Mouse (Mus musculus) midbrain, embryonic 16.5 days (tissue): ENCODE data around the gene Gfod2. TPM values are rescaled to one million over a fixed set of nuclear protein-coding genes. Genes with fewer than 3 reads are reported as not detected.

Experiments
- ATAC-seq: fragments of 200-750 bp; cut with Nextera tagmentation; 2 replicates; pipeline ENCODE4 v1.8.0; 2017; ENCODE audit warnings: moderate TSS enrichment
- H3K27ac ChIP-seq: fragments of 300-500 bp; sonication (generic); 2 replicates; pipeline ENCODE4 v1.5.1; 2014; ENCODE audit warnings: mild to moderate bottlenecking, low read length, mixed read lengths
- H3K27me3 ChIP-seq: fragments of 300-500 bp; sonication (generic); 2 replicates; pipeline ENCODE4 v1.6.1; 2014; ENCODE audit warnings: low read depth, low read length, mixed read lengths; ENCODE audit not compliant: control insufficient read depth, insufficient read depth
- H3K36me3 ChIP-seq: fragments of 300-500 bp; sonication (generic); 2 replicates; pipeline ENCODE4 v1.6.1; 2014; ENCODE audit warnings: mild to moderate bottlenecking, low read length, moderate library complexity, mixed read lengths; ENCODE audit not compliant: control insufficient read depth, insufficient read depth
- H3K4me1 ChIP-seq: fragments of 300-500 bp; sonication (generic); 2 replicates; pipeline ENCODE4 v1.6.1; 2014; ENCODE audit warnings: mild to moderate bottlenecking, low read length, mixed read lengths; ENCODE audit not compliant: control insufficient read depth, insufficient read depth
- H3K4me2 ChIP-seq: fragments of 300-500 bp; sonication (generic); 2 replicates; pipeline ENCODE4 v1.6.1; 2014; ENCODE audit warnings: mild to moderate bottlenecking, low read length, mixed read lengths
- H3K4me3 ChIP-seq: fragments of 300-500 bp; sonication (generic); 2 replicates; pipeline ENCODE4 v1.5.1; 2014; ENCODE audit warnings: low read depth, mild to moderate bottlenecking, low read length, moderate library complexity, mixed read lengths
- H3K9ac ChIP-seq: fragments of 300-500 bp; sonication (generic); 2 replicates; pipeline ENCODE4 v1.6.1; 2014; ENCODE audit warnings: low read depth, low read length, mixed read lengths
- H3K9me3 ChIP-seq: fragments of 300-500 bp; sonication (generic); replicated peaks from 2 replicates; pipeline ENCODE4 v1.6.1; 2014; ENCODE audit warnings: mild to moderate bottlenecking, low read length, mixed read lengths; ENCODE audit not compliant: control insufficient read depth, poor library complexity, severe bottlenecking
- WGBS: fragments of 180-500 bp; shearing (Covaris S2); extraction: QIAGEN DNeasy Blood & Tissue Kit; methylation state at CpG from one replicate; pipeline ENCODE4 v1.1.7; 2014; 5-methylcytosine and 5-hydroxymethylcytosine counted together
- polyA plus RNA-seq: library from polyadenylated mRNA; unstranded; fragments of >200 nt; fragmentation: Nextera tagmentation; extraction: Ambion mirVana; gene quantifications from 2 replicates; pipeline ENCODE4 v1.2.1, GENCODE M21; 2015

Gfod2 gene
- polyA plus RNA-seq, 1 experiment from 2014 or later = 95.6 TPM

DNA sequence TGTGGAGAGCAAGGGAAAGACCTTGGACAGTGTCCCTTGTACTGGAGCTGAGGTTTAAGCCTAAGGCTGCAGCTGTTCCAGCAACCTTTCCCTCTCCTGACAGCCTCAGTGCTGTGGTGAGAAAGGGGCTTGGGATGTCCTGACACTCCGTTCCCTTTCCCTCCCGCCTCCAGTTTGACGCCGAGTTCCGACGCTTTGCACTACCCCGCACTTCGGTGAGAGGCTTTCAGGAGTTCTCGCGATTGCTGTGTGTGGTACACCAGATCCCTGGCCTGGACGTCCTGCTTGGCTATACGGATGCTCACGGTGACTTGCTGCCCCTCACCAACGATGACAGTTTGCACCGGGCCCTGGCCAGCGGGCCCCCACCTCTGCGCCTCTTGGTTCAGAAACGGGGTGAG lies 56.5 kb downstream of the Gfod2 start:
- peak; percentile 16 for ATAC-seq
- Histone ChIP-seq H3K9me3 (no peaks in the 10 kb centered on the region), H3K9ac (peak overlapping the region; percentile 76), H3K36me3 (peaks cover 18% of the 10 kb centered on the region), H3K27me3 (no peaks in the 10 kb centered on the region), H3K4me3 (peak overlapping the region; percentile 76), H3K4me2 (peak overlapping the region; percentile 99), H3K4me1 (peaks cover 19% of the 10 kb centered on the region), H3K27ac (peak overlapping the region; percentile 94)
- WGBS = 25% methylated on average over 18 of the region's 18 CpGs

DNA sequence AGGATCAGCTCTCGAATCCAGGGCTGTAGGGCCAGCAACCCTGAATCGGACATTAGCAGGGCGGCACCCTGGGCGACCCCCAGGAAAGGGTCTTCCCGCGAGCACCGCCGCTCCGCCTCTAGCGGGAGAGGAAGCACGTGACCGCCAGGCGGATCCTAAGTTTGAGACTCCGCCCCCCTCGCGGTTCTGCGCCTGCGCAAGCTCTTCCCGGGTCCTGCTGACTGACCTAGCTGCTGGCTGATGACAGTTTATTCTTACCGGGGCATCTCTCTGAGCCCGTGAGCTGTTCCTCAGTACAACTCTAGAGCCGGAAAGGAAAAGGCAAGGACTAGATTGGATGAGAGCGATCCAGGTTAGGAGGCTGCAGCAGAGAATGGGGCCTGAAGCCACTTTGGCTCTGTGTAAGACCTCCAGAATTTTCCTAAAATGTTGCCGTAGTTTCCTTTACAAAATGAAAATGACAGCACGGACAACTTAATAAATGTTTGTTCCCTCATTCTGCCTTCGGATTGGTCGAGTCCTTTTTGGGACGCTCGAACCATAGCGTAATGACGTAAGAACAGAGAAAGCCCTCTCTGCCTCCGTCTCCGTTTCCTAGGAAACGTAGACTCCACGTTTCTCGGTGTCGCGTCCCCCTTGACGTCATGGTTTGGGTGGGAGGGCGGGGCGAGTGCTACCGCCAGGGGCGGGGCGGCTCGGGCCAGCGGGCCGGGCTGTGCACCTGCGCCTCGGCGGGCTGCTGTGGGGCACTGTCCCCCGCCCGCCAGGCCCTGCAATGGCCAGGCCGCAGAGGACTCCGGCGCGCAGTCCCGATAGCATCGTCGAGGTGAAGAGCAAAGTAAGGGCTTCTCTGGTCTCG lies 57.3 kb downstream of the Gfod2 start, which contains the start of the genes Acd and Pard6a:
Gene Acd (minus strand): TSS at position 137 of the 859 bp plus-strand sequence.
Gene Pard6a (plus strand): TSS at position 183 of the 859 bp plus-strand sequence.
- ATAC-seq = peak; percentile 75
- Histone ChIP-seq H3K9me3 (no peaks in the 10 kb centered on the region), H3K4me1 (peaks cover 18% of the 10 kb centered on the region), H3K36me3 (peaks cover 24% of the 10 kb centered on the region), H3K4me2 (peak within 1 kb of the TSS; percentile 99), H3K4me3 (peak within 1 kb of the TSS; percentile 76), H3K27me3 (no peaks in the 10 kb centered on the region), H3K27ac (peak within 1 kb of the TSS; percentile 94), H3K9ac (peak within 1 kb of the TSS; percentile 76)
- under 1% methylated on average over 59 of the region's 60 CpGs for WGBS

DNA sequence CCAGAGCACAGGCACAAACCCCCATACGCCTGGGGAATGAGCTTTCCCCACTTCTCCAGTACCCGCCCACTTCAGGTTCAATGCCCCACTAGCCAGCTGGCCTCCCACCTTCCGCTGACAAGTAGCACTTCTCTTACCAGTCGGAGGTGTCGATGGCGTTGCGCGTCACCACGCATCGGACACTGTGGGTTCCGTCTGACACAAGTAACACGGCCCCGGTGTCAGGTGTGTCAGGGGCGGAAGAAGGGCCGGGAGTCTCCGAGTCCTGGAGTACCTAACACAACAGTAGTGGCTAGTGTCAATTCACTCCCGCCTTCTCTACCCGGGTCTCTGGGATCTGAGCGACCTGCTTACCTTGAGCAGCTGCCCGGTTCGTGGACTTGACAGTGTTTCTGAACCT lies 57.9 kb downstream of the Gfod2 start:
- H3K27me3 ChIP-seq = no peaks in the 10 kb centered on the region
- peak overlapping the region; percentile 76 for H3K4me3 ChIP-seq
- H3K4me2 ChIP-seq = peak overlapping the region; percentile 99
- peaks cover 20% of the 10 kb centered on the region for H3K4me1 ChIP-seq
- WGBS = under 1% methylated on average over 20 of the region's 21 CpGs
- H3K9me3 ChIP-seq = no peaks in the 10 kb centered on the region
- peaks cover 24% of the 10 kb centered on the region for H3K36me3 ChIP-seq
- peak; percentile 57 for ATAC-seq
- peak overlapping the region; percentile 76 for H3K9ac ChIP-seq
- peak overlapping the region; percentile 94 for H3K27ac ChIP-seq

DNA sequence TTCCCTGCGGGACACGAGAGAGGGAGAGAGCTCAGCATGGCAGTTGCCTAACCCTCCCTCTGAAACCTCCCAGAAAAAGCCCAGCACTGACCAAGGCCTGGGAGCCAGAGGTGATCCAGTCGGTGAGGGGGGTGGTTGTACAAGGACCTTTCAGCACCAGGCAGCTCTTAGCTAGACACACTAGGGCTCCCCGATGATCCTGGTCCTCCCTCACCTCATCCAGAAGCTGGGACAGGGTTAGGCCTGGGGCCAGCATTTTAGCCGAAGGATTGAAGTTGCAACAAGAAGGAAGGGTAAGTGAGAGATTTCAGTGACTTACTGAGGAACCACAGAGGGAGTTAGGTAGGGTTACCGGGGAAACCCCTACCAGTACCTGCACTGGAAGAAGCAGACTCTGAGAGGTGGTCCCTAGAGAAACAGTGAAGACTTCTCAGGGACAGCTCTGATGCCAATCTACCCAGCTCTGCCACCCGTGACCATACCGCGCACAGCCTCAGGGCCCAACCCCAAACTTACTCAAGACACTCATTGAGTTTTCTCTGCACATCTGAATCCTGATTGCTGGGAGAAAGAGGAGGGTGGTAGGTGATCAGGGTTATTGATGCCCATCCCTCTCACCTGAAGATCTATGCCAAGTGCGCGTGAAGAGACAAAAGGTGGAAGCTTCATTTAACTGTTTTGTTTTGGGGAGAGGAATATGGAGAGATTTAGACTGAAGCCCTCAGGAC lies 58.8 kb downstream of the Gfod2 start:
- no peaks in the 10 kb centered on the region for H3K27me3 ChIP-seq
- peaks cover 29% of the 10 kb centered on the region for H3K4me1 ChIP-seq
- H3K9ac ChIP-seq = peak overlapping the region; percentile 76; the same call in 1 of the 2 replicates
- 90% methylated on average over 11 of the region's 11 CpGs for whole genome bisulfite sequencing
- H3K36me3 ChIP-seq = peaks cover 26% of the 10 kb centered on the region
- H3K27ac ChIP-seq = no peak overlapping the region
- no peak for ATAC-seq
- H3K4me3 ChIP-seq = peak overlapping the region; percentile 76
- H3K9me3 ChIP-seq = no peaks in the 10 kb centered on the region
- H3K4me2 ChIP-seq = peak overlapping the region; percentile 99

DNA sequence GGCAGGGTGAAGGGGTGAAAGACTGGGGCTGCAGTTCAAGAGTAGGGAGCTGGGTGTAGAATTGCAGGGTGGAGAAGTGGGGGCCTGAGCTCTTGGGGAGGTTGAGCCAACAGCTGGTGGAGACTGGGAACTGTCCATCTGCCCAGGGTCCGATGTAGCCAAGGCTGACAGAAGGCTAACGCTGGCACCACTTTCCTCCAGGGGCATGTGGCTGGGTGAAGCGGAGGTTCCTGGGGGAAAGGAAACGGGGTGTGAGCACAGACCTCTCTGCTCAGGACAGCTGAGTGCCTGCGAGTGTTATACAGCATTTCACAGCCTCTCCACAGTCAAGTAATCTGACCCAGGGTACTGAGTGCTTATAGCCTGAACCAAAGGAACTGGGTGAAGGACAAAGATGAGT lies 59.7 kb downstream of the Gfod2 start:
- Histone ChIP-seq H3K4me3 (no peak overlapping the region), H3K9ac (no peak overlapping the region), H3K27ac (no peak overlapping the region), H3K4me1 (peaks cover 30% of the 10 kb centered on the region), H3K36me3 (peaks cover 25% of the 10 kb centered on the region), H3K9me3 (no peaks in the 10 kb centered on the region), H3K27me3 (no peaks in the 10 kb centered on the region), H3K4me2 (no peak overlapping the region)
- 96% methylated on average over 5 of the region's 5 CpGs for WGBS
- no peak for ATAC-seq

DNA sequence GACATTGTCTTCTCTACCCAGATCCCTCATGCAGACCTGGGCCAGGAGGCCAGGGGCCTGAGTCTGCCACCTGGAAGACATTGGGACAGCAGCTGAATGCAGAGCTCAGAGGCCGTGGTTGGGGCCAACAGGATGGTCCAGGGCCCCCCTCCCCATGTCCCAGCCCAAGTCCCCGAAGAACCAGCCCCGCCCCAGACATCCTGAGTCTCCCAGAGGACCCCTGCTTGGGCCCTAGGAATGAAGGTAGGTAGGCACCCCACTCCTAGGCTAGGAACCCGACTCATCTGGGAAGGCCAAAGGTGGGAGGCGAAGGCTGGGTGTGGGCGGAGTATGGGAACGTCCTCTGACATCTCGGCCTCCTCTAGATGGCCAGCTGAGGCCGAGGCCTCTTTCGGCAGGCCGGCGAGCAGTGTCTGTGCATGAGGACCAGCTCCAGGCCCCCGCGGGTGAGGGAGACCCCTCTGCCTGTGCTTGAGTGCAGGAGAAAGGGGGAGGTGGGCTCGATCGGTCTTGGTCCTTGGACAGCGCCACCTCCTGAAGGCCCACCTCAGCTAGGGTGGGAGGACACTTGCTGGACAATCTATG lies 61.2 kb downstream of the Gfod2 start:
- Histone ChIP-seq H3K9ac (no peak overlapping the region), H3K4me3 (no peak overlapping the region), H3K4me1 (peaks cover 30% of the 10 kb centered on the region), H3K4me2 (no peak overlapping the region), H3K9me3 (no peaks in the 10 kb centered on the region), H3K27me3 (no peaks in the 10 kb centered on the region), H3K36me3 (peaks cover 25% of the 10 kb centered on the region), H3K27ac (no peak overlapping the region)
- 93% methylated on average over 17 of the region's 17 CpGs for WGBS
- no peak for ATAC-seq

DNA sequence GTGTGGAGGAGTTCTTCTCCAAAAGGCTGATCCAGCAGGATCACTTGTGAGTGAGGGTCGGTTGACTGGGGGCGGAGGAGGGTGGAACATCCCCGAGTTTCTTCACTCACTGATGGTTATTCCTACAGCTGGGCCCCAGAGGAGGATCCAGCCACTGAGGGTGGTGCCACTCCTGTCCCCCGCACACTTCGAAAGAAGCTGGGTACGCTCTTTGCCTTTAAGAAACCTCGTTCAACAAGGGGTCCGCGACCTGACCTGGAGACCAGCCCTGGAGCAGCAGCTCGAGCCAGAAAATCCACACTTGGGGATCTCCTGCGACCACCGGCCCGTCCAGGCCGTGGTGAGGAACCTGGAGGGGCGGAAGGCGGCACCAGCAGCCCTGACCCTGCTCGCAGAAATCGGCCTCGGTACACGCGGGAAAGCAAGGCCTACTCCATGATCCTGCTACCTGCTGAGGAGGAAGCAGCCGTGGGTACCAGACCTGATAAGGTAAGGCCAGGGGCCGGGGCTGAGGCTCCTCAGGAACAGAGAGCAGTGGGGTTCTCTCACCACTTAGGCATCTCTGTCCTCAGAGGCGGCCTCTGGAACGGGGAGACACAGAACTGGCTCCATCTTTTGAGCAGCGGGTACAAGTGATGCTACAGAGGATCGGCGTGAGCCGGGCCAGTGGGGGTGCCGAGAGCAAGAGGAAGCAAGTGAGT lies 63.2 kb downstream of the Gfod2 start:
- peak overlapping the region; percentile 80 for H3K9ac ChIP-seq
- no peaks in the 10 kb centered on the region for H3K9me3 ChIP-seq
- 82% methylated on average over 30 of the region's 30 CpGs for WGBS
- no peak for ATAC-seq
- H3K36me3 ChIP-seq = peaks cover 25% of the 10 kb centered on the region
- H3K27ac ChIP-seq = peak overlapping the region; percentile 89
- H3K27me3 ChIP-seq = no peaks in the 10 kb centered on the region
- peak overlapping the region; percentile 59 for H3K4me3 ChIP-seq
- H3K4me1 ChIP-seq = peaks cover 23% of the 10 kb centered on the region
- peak overlapping the region; percentile 69 for H3K4me2 ChIP-seq

DNA sequence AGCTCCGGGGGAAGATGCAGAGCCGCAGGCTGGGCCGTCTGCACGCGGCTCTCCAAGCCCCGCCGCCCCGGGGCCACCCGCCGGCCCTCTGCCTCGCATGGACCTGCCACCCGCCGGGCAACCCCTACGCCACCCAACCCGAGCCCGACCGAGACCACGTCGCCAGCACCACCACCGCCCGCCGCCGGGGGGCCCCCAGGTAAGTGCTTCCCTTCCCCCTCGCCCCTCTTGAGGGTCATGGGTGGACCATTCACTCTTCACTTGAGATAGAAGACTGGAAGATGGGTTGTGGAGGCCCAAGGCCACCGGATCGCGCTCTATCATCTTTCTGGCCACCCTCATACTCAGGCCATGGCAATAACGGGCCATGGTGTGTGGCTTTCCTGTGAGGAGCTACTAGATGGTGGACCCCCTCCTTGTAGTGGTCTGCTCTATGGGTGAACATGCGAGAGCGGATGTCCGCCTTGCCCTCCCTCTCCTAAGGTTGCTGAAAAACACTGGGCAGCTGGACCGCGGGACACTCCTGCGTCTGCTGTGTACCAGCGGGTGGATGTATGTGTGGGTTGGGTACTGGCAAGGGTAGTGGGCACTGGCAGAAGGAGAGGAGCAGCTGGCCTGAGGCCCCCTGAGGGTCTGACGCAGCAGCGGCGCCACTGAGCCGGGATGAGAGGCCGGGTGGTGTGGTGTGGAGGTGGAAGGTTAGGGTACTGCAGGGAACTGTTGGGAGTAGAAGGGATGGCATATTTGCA lies 64.2 kb downstream of the Gfod2 start:
- H3K9me3 ChIP-seq = no peaks in the 10 kb centered on the region
- peak overlapping the region; percentile 69 for H3K4me2 ChIP-seq
- peak overlapping the region; percentile 89 for H3K27ac ChIP-seq
- H3K9ac ChIP-seq = peak overlapping the region; percentile 80
- H3K27me3 ChIP-seq = no peaks in the 10 kb centered on the region
- H3K4me3 ChIP-seq = peak overlapping the region; percentile 59
- peak; percentile 68 for ATAC-seq
- 7% methylated on average over 28 of the region's 40 CpGs for WGBS
- H3K4me1 ChIP-seq = peaks cover 15% of the 10 kb centered on the region
- peaks cover 25% of the 10 kb centered on the region for H3K36me3 ChIP-seq
